8 mouse cellular contexts compared by ENCODE assay signal in the genomic region with DNA sequence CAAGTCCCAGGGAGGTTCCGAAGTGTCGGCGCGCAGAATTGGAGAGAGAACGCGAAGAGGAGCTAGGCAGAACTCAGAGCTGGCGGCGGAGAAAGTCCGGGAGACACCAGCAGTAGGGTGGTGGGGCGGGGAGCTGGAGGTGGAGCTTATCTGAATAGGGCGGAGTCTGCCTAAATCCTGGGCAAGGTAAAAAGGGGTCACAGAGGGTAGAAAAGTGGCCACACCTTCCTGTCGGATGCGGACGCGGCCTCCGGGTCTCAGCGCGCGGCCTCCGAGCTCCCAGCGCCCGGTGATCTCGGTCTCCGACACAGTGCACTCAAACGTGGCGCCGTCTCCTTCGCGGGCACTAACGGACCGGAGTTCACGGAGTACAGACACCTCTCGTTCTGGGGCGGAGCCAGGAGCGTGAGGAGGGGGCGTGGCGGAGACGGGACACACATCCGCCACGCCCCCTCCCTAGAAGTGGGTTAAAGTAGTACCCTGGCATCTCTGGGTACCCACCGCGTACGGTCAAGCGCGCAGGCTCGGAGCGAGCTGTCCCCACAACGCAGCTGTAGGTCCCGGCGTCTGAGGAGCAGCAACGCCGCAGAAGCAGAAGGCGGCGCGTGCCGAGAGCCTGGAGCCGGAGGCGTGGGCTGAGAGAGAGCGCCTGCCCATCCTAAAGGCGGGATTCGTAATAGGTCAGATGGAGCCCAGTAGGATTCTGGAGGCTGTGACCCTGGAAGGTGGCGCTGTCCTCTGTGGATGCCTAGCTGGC. TPM values are rescaled to one million over a fixed set of nuclear protein-coding genes. Genes with fewer than 3 reads are reported as not detected.
DNase-seq lines count a peak whose midpoint lies in the region; ATAC-seq and TF ChIP-seq lines count a peak whose summit lies in the region.

No protein-coding gene starts in this region.

- peaks cover 67% of the 10 kb centered on the region for H3K4me1 ChIP-seq in E14TG2a.4 (replicated peaks; ENCODE audit: low read depth, low read length)
- H3K4me1 ChIP-seq in embryonic facial prominence, embryonic 14.5 days (ENCODE audit: control insufficient read depth, insufficient read depth, low read length), result peaks cover 16% of the 10 kb centered on the region
- peaks cover 25% of the 10 kb centered on the region for H3K4me1 ChIP-seq in hindbrain, embryonic 12.5 days

- no peaks in the 10 kb centered on the region; the same call in 1 of the 2 replicates for H3K36me3 ChIP-seq in E14TG2a.4 (ENCODE audit: insufficient read depth, low read length)
- peaks cover 38% of the 10 kb centered on the region for H3K36me3 ChIP-seq in embryonic facial prominence, embryonic 14.5 days (ENCODE audit: control insufficient read depth, insufficient read depth, low read length)
- peaks cover 23% of the 10 kb centered on the region for H3K36me3 ChIP-seq in hindbrain, embryonic 12.5 days

- peak; percentile 92 for DNase-seq in adrenal gland, postnatal 14 days
- peak; percentile 86 for DNase-seq in embryonic facial prominence, embryonic 14.5 days (ENCODE audit: low spot score)
- DNase-seq in left cerebral cortex, postnatal 10 days (ENCODE audit: extremely low spot score in 1 of 2, low spot score in 2 of 2), result peak; percentile 60 to 86
- DNase-seq in right cerebral cortex, postnatal 14 days, result peak; percentile 71
- no peak for DNase-seq in adipocyte (ENCODE audit: low spot score)

- under 1% methylated on average over 34 of the region's 62 CpGs for whole genome bisulfite sequencing in embryonic facial prominence, embryonic 14.5 days
- under 1% methylated on average over 62 of the region's 62 CpGs for whole genome bisulfite sequencing in hindbrain, embryonic 12.5 days

- no peak overlapping the region for H3K27ac ChIP-seq in embryonic facial prominence, embryonic 14.5 days (replicated peaks; ENCODE audit: low read depth, low read length)
- H3K27ac ChIP-seq in hindbrain, embryonic 12.5 days, result no peak overlapping the region

- H3K9me3 ChIP-seq in E14TG2a.4 (ENCODE audit: low read length), result no peaks in the 10 kb centered on the region
- no peaks in the 10 kb centered on the region for H3K9me3 ChIP-seq in embryonic facial prominence, embryonic 14.5 days (ENCODE audit: control insufficient read depth, low read length)
- no peaks in the 10 kb centered on the region for H3K9me3 ChIP-seq in hindbrain, embryonic 12.5 days (replicated peaks)

- TF ChIP-seq CTCF in E14TG2a.4 (conservative IDR thresholded peaks at IDR 0.05; ENCODE audit: low read length), result no peak

- peak; percentile 67 for ATAC-seq in embryonic facial prominence, embryonic 14.5 days (ENCODE audit: low read depth)
- peak; percentile 58 for ATAC-seq in hindbrain, embryonic 12.5 days (ENCODE audit: low FRiP score)
- peak; percentile 40; the same call in 1 of the 2 replicates for ATAC-seq in megakaryocyte, adult 5-6 weeks (ENCODE audit: poor library complexity, severe bottlenecking)

- peak overlapping the region; percentile 88 for H3K4me3 ChIP-seq in E14TG2a.4 (replicated peaks; ENCODE audit: low read length)
- H3K4me3 ChIP-seq in embryonic facial prominence, embryonic 14.5 days (ENCODE audit: low read depth, low read length), result peak overlapping the region; percentile 55
- H3K4me3 ChIP-seq in hindbrain, embryonic 12.5 days, result peak overlapping the region; percentile 48

- intact Hi-C loops in left cerebral cortex, postnatal 10 days (cut with DNase I), result no loop called here

- peaks cover 95% of the 10 kb centered on the region for H3K27me3 ChIP-seq in E14TG2a.4 (ENCODE audit: insufficient read depth, low read length)
- H3K27me3 ChIP-seq in embryonic facial prominence, embryonic 14.5 days (replicated peaks; ENCODE audit: control insufficient read depth, insufficient read depth, low read length), result peaks cover 53% of the 10 kb centered on the region
- H3K27me3 ChIP-seq in hindbrain, embryonic 12.5 days, result peaks cover 86% of the 10 kb centered on the region

- peak overlapping the region; percentile 51 for H3K9ac ChIP-seq in embryonic facial prominence, embryonic 14.5 days (ENCODE audit: low read depth, low read length)
- peak overlapping the region; percentile 47; the same call in 1 of the 2 replicates for H3K9ac ChIP-seq in hindbrain, embryonic 12.5 days

- peak overlapping the region; percentile 89 for H3K4me2 ChIP-seq in embryonic facial prominence, embryonic 14.5 days (ENCODE audit: low read depth, low read length)
- H3K4me2 ChIP-seq in hindbrain, embryonic 12.5 days (replicated peaks), result peak overlapping the region; percentile 91

RNA-seq across cellular contexts. Expression of a gene that starts 8.3 kb away (rescaled TPM):
- 2.9 and 3.3 TPM in 2 replicates for total RNA-seq in adrenal gland, postnatal 14 days (2021)
- polyA plus RNA-seq in embryonic facial prominence, embryonic 14.5 days (2014; fragmentation: Nextera tagmentation; extraction: Ambion mirVana), result 1.3 and 1.6 TPM in 2 replicates
- polyA plus RNA-seq in hindbrain, embryonic 12.5 days (2016; fragmentation: Nextera tagmentation; extraction: Ambion mirVana), result 25.3 and 25.7 TPM in 2 replicates
- total RNA-seq in left cerebral cortex, postnatal 10 days (2021), result 10 to 100 TPM; 58.2 to 59.3 TPM
- 0.11 TPM in 1 of 2 replicates, not detected in the other for total RNA-seq in megakaryocyte, adult 5-6 weeks (2015)
- 0.15 TPM in 1 of 2 replicates, not detected in the other for total RNA-seq in megakaryocyte, adult 5-6 weeks (2017)

RNA-seq across cellular contexts. Expression of a gene that starts 8.5 kb away (rescaled TPM):
- 40.7 and 47.0 TPM in 2 replicates for total RNA-seq in adrenal gland, postnatal 14 days (2021)
- polyA plus RNA-seq in embryonic facial prominence, embryonic 14.5 days (2014; fragmentation: Nextera tagmentation; extraction: Ambion mirVana), result 65.1 and 66.0 TPM in 2 replicates
- polyA plus RNA-seq in hindbrain, embryonic 12.5 days (2016; fragmentation: Nextera tagmentation; extraction: Ambion mirVana), result 39.2 and 41.5 TPM in 2 replicates
- total RNA-seq in left cerebral cortex, postnatal 10 days (2021), result 10 to 100 TPM; 79.8 to 80.6 TPM
- 0.50 and 0.69 TPM in 2 replicates for total RNA-seq in megakaryocyte, adult 5-6 weeks (2015)
- 0.37 and 0.41 TPM in 2 replicates for total RNA-seq in megakaryocyte, adult 5-6 weeks (2017)

RNA-seq across cellular contexts. Expression of a gene that starts 18.7 kb away (rescaled TPM):
- total RNA-seq in adrenal gland, postnatal 14 days (2021), result 98.3 and 99.4 TPM in 2 replicates
- polyA plus RNA-seq in embryonic facial prominence, embryonic 14.5 days (2014; fragmentation: Nextera tagmentation; extraction: Ambion mirVana), result 98.7 and 102 TPM in 2 replicates
- 63.4 and 66.4 TPM in 2 replicates for polyA plus RNA-seq in hindbrain, embryonic 12.5 days (2016; fragmentation: Nextera tagmentation; extraction: Ambion mirVana)
- 10 to 100 TPM; 35.1 to 39.4 TPM for total RNA-seq in left cerebral cortex, postnatal 10 days (2021)
- not detected in 2 replicates for total RNA-seq in megakaryocyte, adult 5-6 weeks (2015)
- not detected in 2 replicates for total RNA-seq in megakaryocyte, adult 5-6 weeks (2017)

RNA-seq across cellular contexts. Expression of a gene that starts 19.3 kb away (rescaled TPM):
- total RNA-seq in adrenal gland, postnatal 14 days (2021), result 85.9 and 116 TPM in 2 replicates
- 5.9 and 9.7 TPM in 2 replicates for polyA plus RNA-seq in embryonic facial prominence, embryonic 14.5 days (2014; fragmentation: Nextera tagmentation; extraction: Ambion mirVana)
- polyA plus RNA-seq in hindbrain, embryonic 12.5 days (2016; fragmentation: Nextera tagmentation; extraction: Ambion mirVana), result 8.6 and 9.2 TPM in 2 replicates
- 10 to 100 TPM; 36.9 to 37.2 TPM for total RNA-seq in left cerebral cortex, postnatal 10 days (2021)
- total RNA-seq in megakaryocyte, adult 5-6 weeks (2015), result not detected in 2 replicates
- not detected in 2 replicates for total RNA-seq in megakaryocyte, adult 5-6 weeks (2017)

RNA-seq across cellular contexts. Expression of a gene that starts 33.7 kb away (rescaled TPM):
- total RNA-seq in adrenal gland, postnatal 14 days (2021), result 15.4 and 21.7 TPM in 2 replicates
- 13.1 and 15.3 TPM in 2 replicates for polyA plus RNA-seq in embryonic facial prominence, embryonic 14.5 days (2014; fragmentation: Nextera tagmentation; extraction: Ambion mirVana)
- 25.7 and 29.3 TPM in 2 replicates for polyA plus RNA-seq in hindbrain, embryonic 12.5 days (2016; fragmentation: Nextera tagmentation; extraction: Ambion mirVana)
- 10 to 100 TPM; 29.4 to 29.7 TPM for total RNA-seq in left cerebral cortex, postnatal 10 days (2021)
- 9.5 and 10.7 TPM in 2 replicates for total RNA-seq in megakaryocyte, adult 5-6 weeks (2015)
- 17.2 and 20.5 TPM in 2 replicates for total RNA-seq in megakaryocyte, adult 5-6 weeks (2017)

Comparison
In these comparisons a context has a peak if more than half of its experiments do, and no peak if none do; other contexts are left out.
1. RNA of a gene that starts 8.3 kb away (total RNA-seq): 58.2 to 59.3 TPM in left cerebral cortex, postnatal 10 days; 2.9 to 3.3 TPM in adrenal gland, postnatal 14 days and 0.11 to 0.15 TPM in megakaryocyte, adult 5-6 weeks; every median in the first group is over 10 times any median in the second.
2. RNA of a gene that starts 8.5 kb away (total RNA-seq): 79.8 to 80.6 TPM in left cerebral cortex, postnatal 10 days and 40.7 to 47.0 TPM in adrenal gland, postnatal 14 days; 0.37 to 0.69 TPM in megakaryocyte, adult 5-6 weeks; every median in the first group is over 10 times any median in the second.
3. RNA of a gene that starts 18.7 kb away (total RNA-seq): 98.3 to 99.4 TPM in adrenal gland, postnatal 14 days and 35.1 to 39.4 TPM in left cerebral cortex, postnatal 10 days; not detected in megakaryocyte, adult 5-6 weeks; every median in the first group is over 10 times any median in the second.
4. Peak in every context shown above with its lines, with median percentiles within 50 percentile points of each other: H3K4me3 ChIP-seq and ATAC-seq.